Mouse (Mus musculus) embryo, embryonic 11 days (tissue): Measurements from ENCODE around the gene Sult2a6.

ENCODE experiments used
- DNase-seq: peaks from one replicate; pipeline ENCODE4 v3.0.0-alpha.2; 2015

Sult2a6 gene

DNA sequence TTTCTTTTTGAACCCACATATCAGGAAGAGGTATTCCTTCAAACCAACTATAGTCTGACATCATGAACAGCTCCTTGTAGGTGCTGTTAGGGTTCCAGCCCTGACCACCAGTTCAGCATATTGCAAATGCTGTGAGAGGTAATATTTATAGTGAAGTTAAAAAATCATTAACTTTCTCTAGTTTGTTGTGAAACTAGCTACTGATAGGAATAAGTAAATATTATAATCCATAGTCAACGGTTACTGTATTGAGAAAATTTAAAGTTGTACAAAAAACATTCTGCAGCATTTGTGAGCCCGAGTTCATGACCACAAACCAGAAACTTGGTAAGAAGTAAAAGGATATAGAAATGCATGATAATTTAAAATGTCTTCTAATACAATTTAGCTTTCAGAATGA is at the start of gene Sult2a6:
Gene Sult2a6 (minus strand): TSS at position 101 of the 400 bp plus-strand sequence.
- no peak for DNase-seq

DNA sequence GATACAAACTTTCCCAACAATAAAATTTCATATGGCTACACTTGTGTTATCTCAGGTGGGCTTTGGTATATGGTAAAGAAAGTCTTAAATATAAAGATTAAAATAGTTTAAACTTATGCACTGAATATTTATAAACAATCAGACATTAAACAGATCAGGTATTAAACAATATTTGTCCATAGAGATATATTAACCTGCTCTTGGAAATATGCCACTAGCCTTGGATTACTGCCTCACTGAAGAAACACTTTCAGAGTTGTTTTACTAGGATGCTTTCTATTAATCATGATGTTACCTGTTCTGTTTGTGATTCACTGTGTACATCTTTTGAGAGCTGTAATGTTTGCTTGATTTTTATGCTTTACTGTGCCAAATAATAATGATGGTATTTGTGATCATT is 39.4 kb downstream of the Sult2a6 start:
- no peak for DNase-seq

DNA sequence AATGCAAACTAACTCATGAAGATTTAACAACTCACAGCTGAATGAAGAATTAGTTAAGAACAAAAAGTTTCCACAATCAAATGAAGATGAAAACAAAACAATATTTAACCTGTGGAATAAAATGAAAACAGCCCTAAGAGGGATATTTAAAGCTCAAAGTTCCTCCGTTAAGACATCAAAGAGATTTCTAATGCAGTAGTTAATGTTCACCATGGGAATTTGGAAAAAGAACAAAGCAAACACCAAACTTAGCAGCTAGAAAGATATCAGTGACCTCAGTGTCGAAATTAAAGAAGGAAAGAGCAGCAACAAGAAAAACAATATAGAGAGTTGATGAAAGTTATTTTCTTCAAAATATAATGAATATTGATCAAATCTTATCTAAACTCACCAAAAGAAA is 51.3 kb downstream of the Sult2a6 start:
- no peak for DNase-seq

DNA sequence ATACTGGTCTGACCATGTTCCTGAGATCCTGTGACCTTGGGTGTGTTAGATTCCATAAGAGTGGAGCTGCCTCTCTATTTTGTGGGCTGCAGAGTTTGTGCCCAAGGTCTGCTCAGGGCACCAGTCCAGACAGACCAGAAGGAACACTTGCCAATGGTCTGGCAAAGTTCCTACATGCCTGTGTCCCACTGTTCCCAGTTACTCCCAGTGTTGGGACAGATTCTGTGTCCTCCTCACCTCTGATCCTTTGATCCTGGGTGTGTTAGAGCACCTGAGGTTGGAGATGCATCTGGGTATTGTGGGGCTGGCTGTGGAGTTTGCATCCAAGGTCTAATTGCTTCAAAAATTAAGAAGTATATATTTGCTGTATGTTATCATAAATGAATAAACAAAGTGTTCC is 52.2 kb downstream of the Sult2a6 start:
- no peak for DNase-seq
